ENCODE assay signal across 30 mouse cellular contexts in the genomic region with DNA sequence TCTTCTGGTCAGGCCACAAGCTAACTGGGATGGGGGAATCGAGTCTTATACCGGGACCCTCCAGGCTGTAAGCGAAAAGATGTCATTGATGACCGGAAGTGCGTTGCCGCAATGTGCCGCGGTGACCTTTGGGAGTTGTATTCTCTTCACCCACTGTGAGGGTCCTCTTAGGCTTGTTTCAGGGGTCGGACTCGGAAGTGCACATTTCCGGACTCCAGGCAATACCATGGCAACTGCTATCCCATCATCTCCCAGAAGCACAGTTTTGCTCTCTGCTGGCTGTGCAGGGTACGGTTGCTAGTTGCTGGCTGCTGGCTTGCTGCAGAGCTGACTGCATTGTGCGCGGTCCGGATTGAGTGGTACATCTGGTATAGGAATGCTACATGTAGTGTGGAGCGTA. TPM values are rescaled to one million over a fixed set of nuclear protein-coding genes. Genes with fewer than 3 reads are reported as not detected.
"Had no signal": no experiment of that assay in that cellular context is flagged by ENCODE, and none has a peak within 500 bp of the region (broad histone marks: within the 10 kb centered on the region; RNA-seq: fewer than 3 reads in every experiment).

No protein-coding gene starts in this region.

- H3K9me3 ChIP-seq: liver, embryonic 13.5 days had no signal

- H3K36me3 ChIP-seq: kidney, embryonic 15.5 days; liver, embryonic 13.5 days; neural tube, embryonic 12.5 days; neural tube, embryonic 15.5 days had no signal

- DNase-seq: kidney, adult 11 months; kidney, adult 8-10 months; kidney, postnatal 10 days; kidney, postnatal 36 days; layer of hippocampus, postnatal 36 days; liver, embryonic 13.5 days; lung, adult 2 months; lung, postnatal 14 days; right cerebral cortex, adult 18-20 months; right cerebral cortex, postnatal 14 days; right cerebral cortex, postnatal 4 days; thymus, adult 18-20 months; thymus, postnatal 4 days had no signal

- H3K27me3 ChIP-seq: kidney, embryonic 15.5 days; neural tube, embryonic 12.5 days; neural tube, embryonic 15.5 days had no signal

- H3K4me3 ChIP-seq: kidney, embryonic 15.5 days; left cerebral cortex, adult 2 months; liver, embryonic 13.5 days; neural tube, embryonic 12.5 days; neural tube, embryonic 15.5 days had no signal

- H3K4me2 ChIP-seq: kidney, embryonic 15.5 days; liver, embryonic 13.5 days; neural tube, embryonic 12.5 days; neural tube, embryonic 15.5 days had no signal

- H3K9ac ChIP-seq: kidney, embryonic 15.5 days; liver, embryonic 13.5 days; neural tube, embryonic 12.5 days; neural tube, embryonic 15.5 days had no signal

- H3K27ac ChIP-seq: kidney, embryonic 15.5 days; left cerebral cortex, adult 2 months; liver, embryonic 13.5 days; macrophage; neural tube, embryonic 12.5 days; neural tube, embryonic 15.5 days; stomach, postnatal 0 days had no signal

- H3K4me1 ChIP-seq: kidney, embryonic 15.5 days; neural tube, embryonic 12.5 days had no signal

RNA-seq across cellular contexts. Expression of a gene that starts 18.3 kb away (rescaled TPM):
- total RNA-seq: liver, adult 2 months; megakaryocyte, adult 5-6 weeks had no signal
- polyA plus RNA-seq: limb, embryonic 11.5 days; limb, embryonic 14.5 days; liver, adult 2 months; liver, embryonic 13.5 days; liver, embryonic 16.5 days; lung, adult 2 months; lung, embryonic 16.5 days; macrophage; neural tube, embryonic 12.5 days; neural tube, embryonic 15.5 days; stomach, postnatal 0 days had no signal

RNA-seq across cellular contexts. Expression of a gene that starts 51.7 kb away (rescaled TPM):
- total RNA-seq: layer of hippocampus, adult 8-10 months; layer of hippocampus, postnatal 10 days; layer of hippocampus, postnatal 36 days; left cerebral cortex, adult 2 months; left cerebral cortex, postnatal 10 days; left cerebral cortex, postnatal 36 days; liver, adult 2 months; megakaryocyte, adult 5-6 weeks had no signal
- polyA plus RNA-seq: kidney, embryonic 15.5 days; limb, embryonic 11.5 days; limb, embryonic 14.5 days; liver, adult 2 months; liver, embryonic 13.5 days; liver, embryonic 16.5 days; lung, adult 2 months; macrophage; neural tube, embryonic 12.5 days; neural tube, embryonic 15.5 days; stomach, embryonic 14.5 days; stomach, postnatal 0 days had no signal
